Mouse (Mus musculus): ENCODE data around the gene A730061H03Rik. TPM values are rescaled to one million over a fixed set of nuclear protein-coding genes. Genes with fewer than 3 reads are reported as not detected.

A730061H03Rik gene
- polyA plus RNA-seq, 1 experiment, result not detected

DNA sequence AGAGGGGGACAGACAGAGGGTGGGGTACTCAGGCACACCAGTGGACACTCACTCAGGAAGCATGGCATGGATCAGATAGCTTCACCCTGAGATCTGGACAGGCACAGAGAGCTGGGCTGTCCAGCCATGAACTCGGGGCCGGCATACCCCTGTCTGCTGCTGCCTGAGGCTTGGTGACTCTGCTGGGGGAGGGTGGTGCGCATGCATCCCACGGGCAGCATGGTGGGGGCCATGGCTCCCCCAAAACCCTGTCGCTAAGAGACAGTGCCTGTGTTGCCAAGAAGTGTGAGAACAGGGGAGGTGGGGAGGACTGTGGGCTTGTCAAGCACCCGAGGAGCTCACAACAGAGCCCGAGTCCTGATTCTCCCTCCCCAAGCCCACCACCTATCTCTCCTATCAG, 49.2 kb downstream of the A730061H03Rik start:
- TF ChIP-seq POLR2A (IDR thresholded peaks at IDR 0.05; ENCODE audit: low read depth, low read length) (no peak), CTCF (IDR thresholded peaks at IDR 0.05; ENCODE audit: borderline replicate concordance, insufficient read depth, low read length) (no peak)
- H3K4me3 ChIP-seq (ENCODE audit: insufficient read depth, low read length), result no peak overlapping the region
- no peak overlapping the region for H3K27ac ChIP-seq (ENCODE audit: insufficient read depth, low read length)
- H3K4me1 ChIP-seq (ENCODE audit: control insufficient read depth, insufficient read depth, low read length), result no peaks in the 10 kb centered on the region

DNA sequence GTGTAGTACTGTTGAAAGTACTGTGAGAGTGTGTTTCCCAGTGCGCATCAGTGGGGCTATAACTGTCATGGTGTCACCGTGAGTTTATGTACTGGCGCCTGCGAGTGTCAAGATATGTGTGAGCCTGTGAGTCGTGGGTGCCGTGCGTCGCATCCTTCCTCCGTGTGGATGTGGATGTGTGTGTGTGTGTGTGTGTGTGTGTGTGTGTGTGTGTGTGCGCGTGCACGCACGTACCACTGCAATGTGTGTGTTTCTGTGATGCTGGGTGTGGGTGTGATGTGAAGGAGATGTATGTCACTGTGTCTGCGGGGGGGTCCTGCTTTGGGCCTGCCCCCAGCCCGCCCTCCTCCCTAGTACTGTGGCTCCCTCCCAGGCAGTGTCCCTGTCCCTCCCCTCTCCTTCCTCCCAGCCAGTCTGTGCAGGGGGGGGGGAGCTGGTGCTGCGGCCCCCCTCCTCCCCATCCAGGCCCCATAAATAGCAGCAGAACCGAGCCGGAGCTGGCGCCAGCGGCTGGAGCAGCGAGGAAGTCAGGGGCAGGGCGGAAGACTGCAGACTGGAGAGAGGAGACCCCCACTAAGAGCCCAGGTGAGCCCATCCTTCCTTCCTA, 50.0 kb downstream of the A730061H03Rik start, which contains the start of gene Cpne6:
Gene Cpne6 (plus strand): TSS at position 321 of the 607 bp plus-strand sequence.
- H3K4me3 ChIP-seq (ENCODE audit: insufficient read depth, low read length), result no peak within 1 kb of the TSS
- no peak for TF ChIP-seq CTCF (IDR thresholded peaks at IDR 0.05; ENCODE audit: borderline replicate concordance, insufficient read depth, low read length)
- no peak for TF ChIP-seq POLR2A (IDR thresholded peaks at IDR 0.05; ENCODE audit: low read depth, low read length)
- H3K4me1 ChIP-seq (ENCODE audit: control insufficient read depth, insufficient read depth, low read length), result no peaks in the 10 kb centered on the region
- no peak within 1 kb of the TSS for H3K27ac ChIP-seq (ENCODE audit: insufficient read depth, low read length)

Other genes with a start within 250 kb of the A730061H03Rik start
- gene Dhrs4, start 81.6 kb downstream of the A730061H03Rik start, polyA plus RNA-seq (2011; ENCODE audit: insufficient read length, low read depth, missing spikeins), result 39.6 and 51.8 TPM in 2 replicates
- gene Carmil3, start 69.8 kb downstream of the A730061H03Rik start, polyA plus RNA-seq (2011; ENCODE audit: insufficient read length, low read depth, missing spikeins), result 0.77 and 2.9 TPM in 2 replicates
- gene Cpne6, start 50.0 kb downstream of the A730061H03Rik start, polyA plus RNA-seq (2011; ENCODE audit: insufficient read length, low read depth, missing spikeins), result not detected in 2 replicates
- gene Nrl, start 35.4 kb downstream of the A730061H03Rik start, polyA plus RNA-seq (2011; ENCODE audit: insufficient read length, low read depth, missing spikeins), result not detected in 2 replicates
- 120 and 151 TPM in 2 replicates for gene Pck2, start 20.1 kb downstream of the A730061H03Rik start, polyA plus RNA-seq (2011; ENCODE audit: insufficient read length, low read depth, missing spikeins)
- 19.4 and 20.7 TPM in 2 replicates for gene Dcaf11, start 400 bp downstream of the A730061H03Rik start, polyA plus RNA-seq (2011; ENCODE audit: insufficient read length, low read depth, missing spikeins)
- not detected in 2 replicates for gene Fitm1, start 15.2 kb upstream of the A730061H03Rik start, polyA plus RNA-seq (2011; ENCODE audit: insufficient read length, low read depth, missing spikeins)
- 87.2 and 116 TPM in 2 replicates for gene Psme1, start 17.7 kb upstream of the A730061H03Rik start, polyA plus RNA-seq (2011; ENCODE audit: insufficient read length, low read depth, missing spikeins)
- gene Emc9, start 24.9 kb upstream of the A730061H03Rik start, polyA plus RNA-seq (2011; ENCODE audit: insufficient read length, low read depth, missing spikeins), result 8.9 and 10.0 TPM in 2 replicates
- 169 and 242 TPM in 2 replicates for gene Psme2, start 30.7 kb upstream of the A730061H03Rik start, polyA plus RNA-seq (2011; ENCODE audit: insufficient read length, low read depth, missing spikeins)
- gene Rnf31, start 31.3 kb upstream of the A730061H03Rik start, polyA plus RNA-seq (2011; ENCODE audit: insufficient read length, low read depth, missing spikeins), result 17.0 and 24.7 TPM in 2 replicates
- gene Irf9, start 43.2 kb upstream of the A730061H03Rik start, polyA plus RNA-seq (2011; ENCODE audit: insufficient read length, low read depth, missing spikeins), result 24.2 and 33.2 TPM in 2 replicates
- gene Rec8, start 57.6 kb upstream of the A730061H03Rik start, polyA plus RNA-seq (2011; ENCODE audit: insufficient read length, low read depth, missing spikeins), result 0.65 TPM in 1 of 2 replicates, not detected in the other
- 131 and 143 TPM in 2 replicates for gene Ipo4, start 75.6 kb upstream of the A730061H03Rik start, polyA plus RNA-seq (2011; ENCODE audit: insufficient read length, low read depth, missing spikeins)
- 13.1 and 22.2 TPM in 2 replicates for gene Gm49378, start 77.5 kb upstream of the A730061H03Rik start, polyA plus RNA-seq (2011; ENCODE audit: insufficient read length, low read depth, missing spikeins)
- gene Tm9sf1, start 83.4 kb upstream of the A730061H03Rik start, polyA plus RNA-seq (2011; ENCODE audit: insufficient read length, low read depth, missing spikeins), result 77.1 and 90.9 TPM in 2 replicates
- gene Tssk4, start 89.8 kb upstream of the A730061H03Rik start, polyA plus RNA-seq (2011; ENCODE audit: insufficient read length, low read depth, missing spikeins), result 0.73 and 0.81 TPM in 2 replicates
- gene Mdp1, start 100.1 kb upstream of the A730061H03Rik start, polyA plus RNA-seq (2011; ENCODE audit: insufficient read length, low read depth, missing spikeins), result 28.9 and 30.0 TPM in 2 replicates
- 33.6 and 34.1 TPM in 2 replicates for gene Gmpr2, start 111.5 kb upstream of the A730061H03Rik start, polyA plus RNA-seq (2011; ENCODE audit: insufficient read length, low read depth, missing spikeins)
- gene Nedd8, start 111.7 kb upstream of the A730061H03Rik start, polyA plus RNA-seq (2011; ENCODE audit: insufficient read length, low read depth, missing spikeins), result 287 and 295 TPM in 2 replicates
- gene Tinf2, start 121.4 kb upstream of the A730061H03Rik start, polyA plus RNA-seq (2011; ENCODE audit: insufficient read length, low read depth, missing spikeins), result 19.7 and 20.8 TPM in 2 replicates
- 0.25 and 0.32 TPM in 2 replicates for gene Tgm1, start 153.5 kb upstream of the A730061H03Rik start, polyA plus RNA-seq (2011; ENCODE audit: insufficient read length, low read depth, missing spikeins)
- gene Rabggta, start 161.9 kb upstream of the A730061H03Rik start, polyA plus RNA-seq (2011; ENCODE audit: insufficient read length, low read depth, missing spikeins), result 11.5 and 16.3 TPM in 2 replicates
- 55.1 and 61.6 TPM in 2 replicates for gene Dhrs1, start 185.3 kb upstream of the A730061H03Rik start, polyA plus RNA-seq (2011; ENCODE audit: insufficient read length, low read depth, missing spikeins)
- gene Nop9, start 185.3 kb upstream of the A730061H03Rik start, polyA plus RNA-seq (2011; ENCODE audit: insufficient read length, low read depth, missing spikeins), result 36.4 and 37.5 TPM in 2 replicates
- gene Cideb, start 198.1 kb upstream of the A730061H03Rik start, polyA plus RNA-seq (2011; ENCODE audit: insufficient read length, low read depth, missing spikeins), result 0.95 TPM in 1 of 2 replicates, not detected in the other
- 2.0 TPM in 2 replicates for gene Ltb4r2, start 201.0 kb upstream of the A730061H03Rik start, polyA plus RNA-seq (2011; ENCODE audit: insufficient read length, low read depth, missing spikeins)
- 0.82 and 1.0 TPM in 2 replicates for gene Ltb4r1, start 205.6 kb upstream of the A730061H03Rik start, polyA plus RNA-seq (2011; ENCODE audit: insufficient read length, low read depth, missing spikeins)
- 8.7 and 18.0 TPM in 2 replicates for gene Adcy4, start 223.7 kb upstream of the A730061H03Rik start, polyA plus RNA-seq (2011; ENCODE audit: insufficient read length, low read depth, missing spikeins)
- 109 and 141 TPM in 2 replicates for gene Ripk3, start 228.5 kb upstream of the A730061H03Rik start, polyA plus RNA-seq (2011; ENCODE audit: insufficient read length, low read depth, missing spikeins)

Measured in embryonic fibroblast, embryonic 13.5 days (primary cell).